Mouse (Mus musculus) forebrain, embryonic 14.5 days (tissue): ENCODE results near the gene Pla2g15. TPM values are rescaled to one million over a fixed set of nuclear protein-coding genes. Genes with fewer than 3 reads are reported as not detected.
A peak's percentile ranks its signal among the peaks of the same experiment; 100 is the strongest.

Experiments
- ATAC-seq: fragments of 200-750 bp; cut with Nextera tagmentation; 2 replicates; pipeline ENCODE4 v1.8.0; 2017; ENCODE audit warnings: mild to moderate bottlenecking, moderate library complexity
- DNase-seq: peaks from one replicate; pipeline ENCODE4 v3.0.0-alpha.2; 2015; ENCODE audit warnings: low spot score
- H3K27ac ChIP-seq: fragments of 300-500 bp; sonication (generic); 2 replicates; pipeline ENCODE4 v1.5.1; 2014; ENCODE audit warnings: low read depth, mild to moderate bottlenecking, control low read depth, low read length, moderate library complexity
- H3K27me3 ChIP-seq: fragments of 300-500 bp; sonication (generic); replicated peaks from 2 replicates; pipeline ENCODE4 v1.6.1; 2014; ENCODE audit warnings: low read length, control low read depth, mixed read lengths; ENCODE audit not compliant: control insufficient read depth, insufficient read depth
- H3K36me3 ChIP-seq: fragments of 300-500 bp; sonication (generic); 2 replicates; pipeline ENCODE4 v1.6.1; 2014; ENCODE audit warnings: low read length, control low read depth; ENCODE audit not compliant: control insufficient read depth, insufficient read depth
- H3K4me1 ChIP-seq: fragments of 300-500 bp; sonication (generic); 2 replicates; pipeline ENCODE4 v1.6.1; 2014; ENCODE audit warnings: antibody characterized with exemption, low read length, control low read depth; ENCODE audit not compliant: control insufficient read depth, insufficient read depth
- H3K4me2 ChIP-seq: fragments of 300-500 bp; sonication (generic); 2 replicates; pipeline ENCODE4 v1.6.1; 2014; ENCODE audit warnings: mild to moderate bottlenecking, control low read depth, low read length
- H3K4me3 ChIP-seq: fragments of 300-500 bp; sonication (generic); 2 replicates; pipeline ENCODE4 v1.5.1; 2014; ENCODE audit warnings: low read depth, low read length, control low read depth
- H3K9ac ChIP-seq: fragments of 300-500 bp; sonication (generic); 2 replicates; pipeline ENCODE4 v1.6.1; 2014; ENCODE audit warnings: mild to moderate bottlenecking, low read length, control low read depth, moderate library complexity
- H3K9me3 ChIP-seq: fragments of 300-500 bp; sonication (generic); replicated peaks from 2 replicates; pipeline ENCODE4 v1.6.1; 2016; ENCODE audit warnings: low read length, control low read depth, mixed read lengths; ENCODE audit not compliant: control insufficient read depth
- WGBS: fragments of 180-500 bp; shearing (Covaris S2); extraction: QIAGEN DNeasy Blood & Tissue Kit; methylation state at CpG from one replicate; pipeline ENCODE4 v1.1.7; 2014; 5-methylcytosine and 5-hydroxymethylcytosine counted together
- polyA plus RNA-seq: library from polyadenylated mRNA; unstranded; fragments of >200 nt; fragmentation: Nextera tagmentation; extraction: Ambion mirVana; gene quantifications from 2 replicates; pipeline ENCODE4 v1.2.1, GENCODE M21; 2014

Gene Pla2g15
- polyA plus RNA-seq, 1 experiment from 2014 or later, result 7.8 TPM

DNA sequence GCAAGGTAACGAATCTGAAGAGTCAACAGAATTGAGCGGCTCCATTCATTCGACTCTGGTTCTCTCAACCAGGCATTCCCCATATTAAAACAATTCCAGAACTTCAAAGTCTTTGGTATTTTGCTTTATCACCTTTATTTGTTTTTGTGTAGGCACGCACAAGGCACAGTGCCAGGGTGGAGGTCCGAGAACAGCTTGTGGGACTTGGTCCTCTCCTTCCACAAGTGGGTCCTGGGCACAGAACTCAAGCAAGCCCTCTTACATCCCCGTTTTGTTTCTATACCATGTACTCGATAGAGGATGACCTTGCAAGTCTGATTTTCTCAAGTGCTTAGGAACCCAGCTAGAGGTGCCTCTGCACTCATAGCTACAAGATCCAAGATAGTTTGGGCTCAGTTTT is 11.6 kb upstream of the Pla2g15 start:
- Histone ChIP-seq H3K36me3 (no peaks in the 10 kb centered on the region), H3K4me1 (peaks cover 11% of the 10 kb centered on the region), H3K9ac (peak overlapping the region; percentile 48; the same call in 1 of the 2 replicates), H3K4me3 (peak overlapping the region; percentile 38), H3K9me3 (no peaks in the 10 kb centered on the region), H3K27me3 (peaks cover 54% of the 10 kb centered on the region), H3K4me2 (peak overlapping the region; percentile 60), H3K27ac (no peak overlapping the region)
- ATAC-seq (no peak), DNase-seq (no peak)
- 23% methylated on average over 7 of the region's 7 CpGs for WGBS

GRCm38 (mm10) chr8:106140191-106140590 is 10.0 kb upstream of the Pla2g15 start:
- Histone ChIP-seq H3K4me3 (no peak overlapping the region), H3K27ac (no peak overlapping the region), H3K27me3 (peaks cover 42% of the 10 kb centered on the region), H3K9ac (no peak overlapping the region), H3K4me1 (peaks cover 11% of the 10 kb centered on the region), H3K9me3 (no peaks in the 10 kb centered on the region), H3K4me2 (no peak overlapping the region), H3K36me3 (no peaks in the 10 kb centered on the region)
- WGBS, result 70% methylated on average over 5 of the region's 5 CpGs
- DNase-seq, result no peak
- ATAC-seq, result no peak

DNA sequence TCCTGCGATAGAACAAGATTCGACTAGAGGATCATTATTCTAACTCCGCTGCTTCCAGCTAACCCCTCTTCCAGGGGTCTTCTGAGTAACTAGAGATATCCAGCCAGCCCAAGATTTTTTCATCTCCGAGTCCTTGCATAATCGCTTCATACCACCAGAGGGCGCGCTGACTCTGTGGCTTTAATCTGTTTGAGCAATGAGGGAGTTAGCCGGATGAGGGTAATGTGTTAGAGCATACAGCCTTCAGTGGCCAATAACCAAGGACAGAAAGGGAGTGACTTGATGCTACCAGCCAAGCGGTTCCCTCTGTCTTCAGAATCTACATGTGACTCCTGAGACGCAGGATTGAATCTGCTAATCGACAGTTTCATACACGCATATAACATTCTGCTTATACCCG is 9.4 kb upstream of the Pla2g15 start:
- WGBS, result 12% methylated on average over 13 of the region's 13 CpGs
- no peak overlapping the region for H3K4me3 ChIP-seq
- H3K27ac ChIP-seq, result no peak overlapping the region
- H3K36me3 ChIP-seq, result no peaks in the 10 kb centered on the region
- H3K9ac ChIP-seq, result no peak overlapping the region
- H3K27me3 ChIP-seq, result peaks cover 37% of the 10 kb centered on the region
- H3K4me2 ChIP-seq, result no peak overlapping the region
- H3K4me1 ChIP-seq, result peaks cover 11% of the 10 kb centered on the region
- ATAC-seq (peak; percentile 65), DNase-seq (peak; percentile 91)
- no peaks in the 10 kb centered on the region for H3K9me3 ChIP-seq

- H3K27me3 ChIP-seq, result no peaks in the 10 kb centered on the region
- H3K9me3 ChIP-seq, result no peaks in the 10 kb centered on the region
- DNase-seq, result no peak
- H3K4me2 ChIP-seq, result no peak overlapping the region
- H3K9ac ChIP-seq, result no peak overlapping the region
- H3K4me1 ChIP-seq, result no peaks in the 10 kb centered on the region
- no peaks in the 10 kb centered on the region for H3K36me3 ChIP-seq
- WGBS, result 94% methylated on average over 2 of the region's 2 CpGs
- no peak overlapping the region for H3K4me3 ChIP-seq
- no peak for ATAC-seq
- no peak overlapping the region for H3K27ac ChIP-seq
Measured at GRCm38 (mm10) chr8:106145331-106145730, 4.9 kb upstream of the Pla2g15 start.

DNA sequence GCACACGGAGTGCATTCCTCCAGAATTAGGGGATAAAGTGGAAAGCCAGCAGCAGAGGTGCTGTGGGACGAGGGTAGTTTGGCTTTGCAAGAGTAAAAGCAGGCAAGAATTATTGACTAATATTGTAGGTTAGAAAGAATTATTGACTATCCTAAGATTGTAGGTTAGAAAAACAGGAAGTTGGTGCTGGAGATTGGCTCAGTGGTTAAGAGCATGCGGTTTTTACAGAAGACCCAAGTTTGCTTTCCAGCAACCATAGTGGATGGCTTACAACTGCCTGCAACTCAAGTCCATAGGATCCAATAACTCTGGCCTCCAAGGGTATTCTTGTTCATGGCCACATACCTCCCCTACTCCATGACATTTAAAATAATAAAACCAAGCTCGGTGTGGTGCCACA is 4.2 kb upstream of the Pla2g15 start:
- ATAC-seq, result no peak
- WGBS, result 93% methylated on average over 4 of the region's 4 CpGs

GRCm38 (mm10) chr8:106147868-106148565 is 2.2 kb upstream of the Pla2g15 start:
- no peaks in the 10 kb centered on the region for H3K9me3 ChIP-seq
- H3K4me1 ChIP-seq, result peaks cover 6% of the 10 kb centered on the region
- H3K27ac ChIP-seq, result no peak overlapping the region
- no peaks in the 10 kb centered on the region for H3K27me3 ChIP-seq
- WGBS, result 85% methylated on average over 6 of the region's 6 CpGs
- DNase-seq (no peak), ATAC-seq (no peak)
- H3K4me2 ChIP-seq, result no peak overlapping the region
- no peak overlapping the region for H3K9ac ChIP-seq
- H3K36me3 ChIP-seq, result no peaks in the 10 kb centered on the region
- H3K4me3 ChIP-seq, result no peak overlapping the region

More for the DNA sequence above, 4.2 kb upstream of the Pla2g15 start:
- H3K4me3 ChIP-seq, result no peak overlapping the region
- H3K4me2 ChIP-seq, result no peak overlapping the region
- peaks cover 6% of the 10 kb centered on the region for H3K4me1 ChIP-seq
- H3K27ac ChIP-seq, result no peak overlapping the region
- no peak for DNase-seq
- H3K9ac ChIP-seq, result no peak overlapping the region
- no peaks in the 10 kb centered on the region for H3K36me3 ChIP-seq
- no peaks in the 10 kb centered on the region for H3K9me3 ChIP-seq
- no peaks in the 10 kb centered on the region for H3K27me3 ChIP-seq

GRCm38 (mm10) chr8:106149025-106149424 is 1.2 kb upstream of the Pla2g15 start:
- Histone ChIP-seq H3K27me3 (no peaks in the 10 kb centered on the region), H3K27ac (no peak overlapping the region), H3K9ac (no peak overlapping the region), H3K4me2 (no peak overlapping the region), H3K9me3 (no peaks in the 10 kb centered on the region), H3K4me3 (no peak overlapping the region), H3K36me3 (no peaks in the 10 kb centered on the region), H3K4me1 (peaks cover 6% of the 10 kb centered on the region)
- DNase-seq (no peak), ATAC-seq (no peak)
- WGBS, result 87% methylated on average over 6 of the region's 6 CpGs

- Histone ChIP-seq H3K36me3 (peaks cover 10% of the 10 kb centered on the region), H3K4me2 (peak overlapping the region; percentile 74), H3K27me3 (no peaks in the 10 kb centered on the region), H3K4me3 (peak overlapping the region; percentile 81), H3K9ac (peak overlapping the region; percentile 78), H3K9me3 (no peaks in the 10 kb centered on the region), H3K27ac (no peak overlapping the region), H3K4me1 (peaks cover 6% of the 10 kb centered on the region)
- whole genome bisulfite sequencing, result 16% methylated on average over 8 of the region's 8 CpGs
- ATAC-seq (no peak), DNase-seq (no peak)
Measured at GRCm38 (mm10) chr8:106150653-106151000, 428 bp downstream of the Pla2g15 start.

GRCm38 (mm10) chr8:106151041-106151440 is 842 bp downstream of the Pla2g15 start:
- H3K4me1 ChIP-seq, result peaks cover 6% of the 10 kb centered on the region
- WGBS, result 80% methylated on average over 9 of the region's 9 CpGs
- no peak for ATAC-seq

More at GRCm38 (mm10) chr8:106151041-106151440, 842 bp downstream of the Pla2g15 start:
- Histone ChIP-seq H3K27ac (no peak overlapping the region), H3K4me3 (peak overlapping the region; percentile 81), H3K27me3 (no peaks in the 10 kb centered on the region), H3K9me3 (no peaks in the 10 kb centered on the region), H3K36me3 (peaks cover 14% of the 10 kb centered on the region), H3K4me2 (peak overlapping the region; percentile 74), H3K9ac (peak overlapping the region; percentile 78; the same call in 1 of the 2 replicates)
- DNase-seq, result no peak
